Mouse (Mus musculus) lung, postnatal 0 days (tissue): ENCODE measurements around the gene Spata20. TPM values are rescaled to one million over a fixed set of nuclear protein-coding genes. Genes with fewer than 3 reads are reported as not detected.

Source experiments
- ATAC-seq: fragments of 200-750 bp; cut with Nextera tagmentation; 2 replicates; pipeline ENCODE4 v1.8.0; 2017; ENCODE audit warnings: moderate library complexity
- DNase-seq: peaks from one replicate; pipeline ENCODE4 v3.0.0-alpha.2; 2016; ENCODE audit warnings: low spot score
- H3K27ac ChIP-seq: fragments of 300-500 bp; sonication (generic); 2 replicates; pipeline ENCODE4 v1.5.1; 2014; ENCODE audit warnings: antibody characterized with exemption, mild to moderate bottlenecking, low read length, mixed read lengths
- H3K27me3 ChIP-seq: fragments of 300-500 bp; sonication (generic); replicated peaks from 2 replicates; pipeline ENCODE4 v1.6.1; 2014; ENCODE audit warnings: low read length, mixed read lengths; ENCODE audit not compliant: insufficient read depth
- H3K36me3 ChIP-seq: fragments of 300-500 bp; sonication (generic); 2 replicates; pipeline ENCODE4 v1.6.1; 2014; ENCODE audit warnings: low read length, mixed read lengths; ENCODE audit not compliant: insufficient read depth
- H3K4me1 ChIP-seq: fragments of 300-500 bp; sonication (generic); 2 replicates; pipeline ENCODE4 v1.6.1; 2014; ENCODE audit warnings: antibody characterized with exemption, low read depth, low read length, mixed read lengths; ENCODE audit not compliant: insufficient read depth
- H3K4me2 ChIP-seq: fragments of 300-500 bp; sonication (generic); replicated peaks from 2 replicates; pipeline ENCODE4 v1.6.1; 2014; ENCODE audit warnings: low read depth, mild to moderate bottlenecking, low read length, moderate library complexity, mixed read lengths
- H3K4me3 ChIP-seq: fragments of 300-500 bp; sonication (generic); 2 replicates; pipeline ENCODE4 v1.5.1; 2014; ENCODE audit warnings: low read depth, low read length
- H3K9ac ChIP-seq: fragments of 300-500 bp; sonication (generic); replicated peaks from 2 replicates; pipeline ENCODE4 v1.6.1; 2014; ENCODE audit warnings: low read depth, mild to moderate bottlenecking
- H3K9me3 ChIP-seq: fragments of 300-500 bp; sonication (generic); 2 replicates; pipeline ENCODE4 v1.6.1; 2016; ENCODE audit warnings: low read length, mixed read lengths
- CTCF ChIP-seq: IDR thresholded peaks from 2 replicates; pipeline ENCODE4 v1.5.1; 2016; ENCODE audit warnings: antibody characterized with exemption, mild to moderate bottlenecking
- EP300 ChIP-seq: IDR thresholded peaks from 2 replicates; pipeline ENCODE4 v1.6.1; 2016; ENCODE audit warnings: antibody characterized with exemption, mild to moderate bottlenecking, control low read depth
- WGBS: fragments of 180-500 bp; shearing (Covaris S2); extraction: QIAGEN DNeasy Blood & Tissue Kit; methylation state at CpG from one replicate; pipeline ENCODE4 v1.1.7; 2014; 5-methylcytosine and 5-hydroxymethylcytosine counted together
- polyA plus RNA-seq: library from polyadenylated mRNA; unstranded; fragments of >200 nt; fragmentation: Nextera tagmentation; extraction: Ambion mirVana; gene quantifications from 2 replicates; pipeline ENCODE4 v1.2.1, GENCODE M21; 2015

Spata20 gene
- polyA plus RNA-seq, 1 experiment from 2014 or later = 0.14 TPM

DNA sequence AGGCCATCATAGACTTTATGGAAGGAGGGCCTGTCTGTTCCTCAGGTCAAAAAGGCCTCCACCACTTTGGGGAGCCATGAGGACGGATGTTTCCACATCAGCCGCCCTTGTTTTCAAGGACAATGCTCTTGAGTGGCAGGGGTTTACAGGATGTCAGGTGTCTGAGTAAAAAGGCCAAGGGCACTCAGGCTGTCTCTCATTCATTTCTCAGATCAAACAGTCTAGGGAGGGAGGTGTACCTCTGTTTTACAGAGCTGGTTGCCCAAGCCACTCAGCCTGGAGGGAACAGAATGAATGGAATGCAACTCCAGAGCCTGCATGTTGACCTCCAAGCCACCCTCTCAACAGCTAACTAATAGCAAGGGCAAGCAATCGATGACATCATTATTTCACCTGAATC lies 9.4 kb upstream of the Spata20 start:
- Histone ChIP-seq H3K9ac (no peak overlapping the region), H3K4me2 (peak overlapping the region; percentile 30; the same call in 1 of the 2 replicates), H3K9me3 (no peaks in the 10 kb centered on the region), H3K27ac (peak overlapping the region; percentile 59; the same call in 1 of the 2 replicates), H3K36me3 (no peaks in the 10 kb centered on the region), H3K4me3 (no peak overlapping the region), H3K27me3 (no peaks in the 10 kb centered on the region), H3K4me1 (peaks cover 4% of the 10 kb centered on the region; the same call in 1 of the 2 replicates)
- peak; percentile 74 for ATAC-seq
- TF ChIP-seq EP300 (peak; percentile 84), CTCF (no peak)
- peak; percentile 90 for DNase-seq
- 49% methylated on average over 3 of the region's 3 CpGs for whole genome bisulfite sequencing

DNA sequence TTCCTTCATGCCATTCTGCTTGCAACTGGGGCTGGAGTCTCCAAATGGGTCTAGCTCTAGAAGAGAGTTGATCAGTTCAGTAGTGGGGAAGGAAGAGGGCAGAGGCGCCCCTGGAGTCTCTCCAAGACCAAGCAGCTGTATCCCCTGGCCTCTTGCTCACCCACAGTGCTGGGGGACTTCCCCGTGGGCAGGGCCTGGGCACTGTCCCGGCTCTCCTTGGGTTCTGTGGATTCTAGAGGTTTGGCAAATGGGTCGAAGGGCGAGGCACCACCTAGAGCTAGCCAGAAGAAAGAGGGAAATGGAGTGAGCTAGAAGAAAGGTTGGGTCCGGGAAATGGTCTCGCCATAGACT lies 5.7 kb upstream of the Spata20 start:
- H3K9ac ChIP-seq = no peak overlapping the region
- H3K9me3 ChIP-seq = no peaks in the 10 kb centered on the region
- H3K4me3 ChIP-seq = no peak overlapping the region
- no peaks in the 10 kb centered on the region for H3K27me3 ChIP-seq
- H3K4me2 ChIP-seq = no peak overlapping the region
- H3K27ac ChIP-seq = no peak overlapping the region
- ATAC-seq (no peak), DNase-seq (no peak)
- peaks cover 4% of the 10 kb centered on the region; the same call in 1 of the 2 replicates for H3K4me1 ChIP-seq
- H3K36me3 ChIP-seq = no peaks in the 10 kb centered on the region
- 51% methylated on average over 6 of the region's 7 CpGs for WGBS
- TF ChIP-seq CTCF (no peak), EP300 (no peak)

DNA sequence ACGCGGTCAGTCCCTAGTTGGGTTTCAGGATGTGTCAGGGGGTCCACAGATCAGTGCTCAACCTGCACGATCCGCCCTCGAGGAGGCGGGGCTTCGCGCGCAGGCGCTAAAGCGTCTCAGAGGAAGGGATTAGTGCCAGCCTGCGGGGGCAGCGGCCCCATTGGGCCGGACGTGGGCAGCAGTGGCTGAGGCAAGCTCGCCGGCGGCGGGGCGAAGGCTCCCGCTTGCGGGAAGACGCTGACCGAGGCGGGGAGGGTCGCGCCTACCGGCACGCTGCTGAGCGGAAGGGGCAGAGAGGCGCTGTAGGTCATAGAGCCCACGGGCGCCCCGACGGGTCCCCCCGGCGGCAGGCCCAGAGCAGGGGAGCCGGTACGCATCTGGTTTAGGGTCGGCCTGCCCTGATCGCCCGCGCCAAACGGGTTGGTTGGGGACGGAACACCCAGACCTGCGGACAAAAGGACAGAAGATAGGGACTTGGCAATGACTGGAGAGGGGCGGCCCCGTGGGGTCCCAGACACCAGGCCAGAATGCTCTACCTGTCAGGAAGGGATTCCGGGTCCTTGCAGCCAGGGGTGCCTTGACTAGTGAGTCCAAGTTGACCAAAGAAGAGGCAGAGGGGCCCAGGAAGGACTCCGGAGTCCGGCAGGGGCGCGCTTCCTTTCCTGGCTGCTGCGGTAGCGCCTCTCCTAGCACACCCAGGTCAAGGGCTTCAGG lies 5.2 kb upstream of the Spata20 start:
- 0 out of 2 replicates have a peak overlapping the region, but pooled peaks have one; percentile 5 for H3K9ac ChIP-seq
- H3K27ac ChIP-seq = no peak overlapping the region
- TF ChIP-seq CTCF (no peak), EP300 (no peak)
- H3K4me3 ChIP-seq = peak overlapping the region; percentile 36
- ATAC-seq (no peak), DNase-seq (peak; percentile 56)
- H3K9me3 ChIP-seq = no peaks in the 10 kb centered on the region
- peak overlapping the region; percentile 64 for H3K4me2 ChIP-seq
- peaks cover 4% of the 10 kb centered on the region; the same call in 1 of the 2 replicates for H3K4me1 ChIP-seq
- 10% methylated on average over 53 of the region's 55 CpGs for WGBS
- no peaks in the 10 kb centered on the region for H3K27me3 ChIP-seq
- no peaks in the 10 kb centered on the region for H3K36me3 ChIP-seq

DNA sequence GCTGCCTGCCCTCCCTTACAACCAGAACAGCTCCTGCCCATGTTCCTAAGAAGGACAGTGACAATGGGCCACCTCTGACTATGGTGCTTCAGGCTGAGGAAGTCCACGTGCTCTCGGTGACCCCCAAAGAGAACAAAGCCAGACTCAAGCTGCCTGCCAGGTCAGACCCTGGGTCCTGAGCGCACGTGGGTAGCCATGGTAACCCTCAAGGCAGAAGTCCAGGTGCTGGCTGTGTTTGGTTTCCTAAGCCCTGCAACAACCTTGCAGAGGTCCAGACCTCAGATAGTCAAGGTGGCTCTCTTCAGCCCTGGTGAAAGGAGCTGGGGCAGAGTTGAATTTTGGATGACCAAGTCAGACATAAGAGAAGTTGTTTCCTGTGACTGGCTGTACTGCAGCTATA lies 3.8 kb upstream of the Spata20 start:
- no peak overlapping the region for H3K4me2 ChIP-seq
- ATAC-seq (0 out of 2 replicates have a peak, but pooled peaks have one; percentile 7), DNase-seq (no peak)
- H3K27ac ChIP-seq = no peak overlapping the region
- no peak overlapping the region for H3K9ac ChIP-seq
- H3K4me3 ChIP-seq = no peak overlapping the region
- H3K4me1 ChIP-seq = peaks cover 4% of the 10 kb centered on the region; the same call in 1 of the 2 replicates
- H3K9me3 ChIP-seq = no peaks in the 10 kb centered on the region
- no peaks in the 10 kb centered on the region for H3K27me3 ChIP-seq
- TF ChIP-seq EP300 (no peak), CTCF (no peak)
- H3K36me3 ChIP-seq = no peaks in the 10 kb centered on the region
- WGBS = 36% methylated on average over 4 of the region's 4 CpGs

DNA sequence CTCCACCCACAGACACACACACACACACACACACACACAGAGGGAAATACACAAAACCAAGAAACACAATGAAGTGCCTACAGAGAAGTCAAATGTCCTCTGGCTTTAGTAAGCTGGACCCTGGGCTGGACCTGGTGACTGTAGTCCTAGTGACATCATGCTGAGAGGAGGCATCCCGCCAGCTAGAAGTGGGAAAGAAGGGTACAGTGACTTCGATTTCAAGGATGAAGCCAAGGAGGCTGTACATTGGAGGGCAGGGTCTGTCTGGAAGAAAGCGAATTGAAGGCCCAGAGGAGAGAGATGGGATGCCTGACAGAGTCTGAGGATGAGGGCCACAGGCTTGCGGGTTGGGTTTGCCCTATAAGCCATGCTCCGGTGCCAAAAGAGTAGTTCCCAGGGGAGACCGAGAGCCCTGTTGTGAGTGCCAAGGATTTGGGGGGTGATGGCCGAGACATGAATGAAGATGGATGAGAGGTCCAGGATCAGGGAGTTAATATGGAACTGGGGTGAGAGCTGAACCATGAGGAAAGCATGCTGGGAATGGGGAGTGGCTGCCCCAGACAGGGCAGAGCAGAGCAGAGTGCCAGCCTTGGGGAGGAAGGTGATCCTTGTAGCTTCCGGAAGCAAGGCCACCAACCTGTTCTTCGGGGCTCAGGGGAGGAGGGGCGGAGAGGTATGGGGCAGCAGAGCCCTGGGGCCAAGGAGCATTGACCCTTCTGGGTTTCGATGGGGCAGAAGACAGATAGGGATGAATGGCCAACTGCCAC lies 3.0 kb upstream of the Spata20 start:
- DNase-seq (peak; percentile 64), ATAC-seq (peak; percentile 46)
- H3K9ac ChIP-seq = no peak overlapping the region
- TF ChIP-seq CTCF (no peak), EP300 (no peak)
- H3K9me3 ChIP-seq = no peaks in the 10 kb centered on the region
- H3K4me2 ChIP-seq = no peak overlapping the region
- 72% methylated on average over 11 of the region's 11 CpGs for WGBS
- H3K4me1 ChIP-seq = peaks cover 4% of the 10 kb centered on the region; the same call in 1 of the 2 replicates
- no peak overlapping the region for H3K27ac ChIP-seq
- 0 out of 2 replicates have a peak, but pooled peaks cover 3% of the 10 kb centered on the region for H3K27me3 ChIP-seq
- H3K36me3 ChIP-seq = no peaks in the 10 kb centered on the region
- no peak overlapping the region for H3K4me3 ChIP-seq

DNA sequence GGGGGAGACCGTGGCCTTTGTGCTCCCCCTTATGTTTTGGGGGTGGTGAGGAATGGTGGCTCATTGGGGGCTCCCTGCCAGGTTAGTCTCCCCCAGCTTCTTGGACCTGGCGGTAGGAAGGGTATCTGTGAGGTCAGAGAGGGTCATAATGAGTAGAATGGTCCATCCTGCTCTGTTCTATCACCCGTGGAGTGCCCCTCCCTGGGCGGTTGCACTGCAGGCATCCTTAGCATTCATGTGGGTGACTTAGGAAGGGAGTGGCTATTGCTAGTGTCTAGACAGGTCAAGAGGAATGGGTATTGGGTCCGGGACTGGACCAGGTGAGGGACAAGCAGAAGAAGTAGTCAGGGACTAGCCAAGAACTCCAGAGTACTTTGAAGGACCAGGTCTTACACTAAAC lies 756 bp downstream of the Spata20 start:
- Histone ChIP-seq H3K9ac (no peak overlapping the region), H3K27ac (no peak overlapping the region), H3K36me3 (no peaks in the 10 kb centered on the region), H3K9me3 (no peaks in the 10 kb centered on the region), H3K27me3 (0 out of 2 replicates have a peak, but pooled peaks cover 3% of the 10 kb centered on the region), H3K4me1 (no peaks in the 10 kb centered on the region), H3K4me3 (no peak overlapping the region), H3K4me2 (no peak overlapping the region)
- TF ChIP-seq CTCF (no peak), EP300 (no peak)
- ATAC-seq (peak; percentile 19; the same call in 1 of the 2 replicates), DNase-seq (no peak)
- WGBS = 67% methylated on average over 5 of the region's 5 CpGs
